Mouse (Mus musculus): ENCODE results near the gene Slc8a3.

Slc8a3 gene

GRCm38 (mm10) chr12:81235456-81236330, 97.3 kb downstream of the Slc8a3 start:
- DNase-seq = no peak

DNA sequence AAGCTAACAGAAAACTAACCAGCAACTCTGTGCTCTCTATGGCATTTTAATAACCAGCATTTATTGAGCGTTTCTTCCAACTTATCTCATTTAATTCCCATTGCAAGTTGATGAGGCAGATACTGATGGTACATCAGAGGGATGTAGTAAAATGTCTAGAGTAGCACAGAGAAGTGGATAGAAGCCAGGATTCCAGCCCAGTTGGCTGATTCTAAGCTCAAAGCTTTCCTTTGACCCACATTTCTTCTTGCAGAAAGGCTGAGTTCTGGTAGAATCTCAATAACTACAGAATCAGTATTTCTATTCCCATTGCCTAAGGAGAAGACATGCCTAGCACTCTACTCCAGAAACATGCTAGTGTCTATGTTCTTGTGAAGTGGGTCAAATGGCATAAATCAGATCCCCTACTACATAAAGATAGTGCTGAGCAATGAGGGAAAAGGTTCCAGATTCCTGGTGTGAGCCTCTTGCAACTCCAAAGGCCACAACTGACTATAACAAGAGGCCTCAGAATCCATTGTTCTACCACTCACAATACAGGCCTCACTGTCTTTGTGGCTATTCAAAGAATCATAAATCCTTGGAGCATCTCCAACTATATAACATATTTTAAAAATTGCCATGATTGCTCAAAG, 99.1 kb downstream of the Slc8a3 start:
- DNase-seq = no peak

DNA sequence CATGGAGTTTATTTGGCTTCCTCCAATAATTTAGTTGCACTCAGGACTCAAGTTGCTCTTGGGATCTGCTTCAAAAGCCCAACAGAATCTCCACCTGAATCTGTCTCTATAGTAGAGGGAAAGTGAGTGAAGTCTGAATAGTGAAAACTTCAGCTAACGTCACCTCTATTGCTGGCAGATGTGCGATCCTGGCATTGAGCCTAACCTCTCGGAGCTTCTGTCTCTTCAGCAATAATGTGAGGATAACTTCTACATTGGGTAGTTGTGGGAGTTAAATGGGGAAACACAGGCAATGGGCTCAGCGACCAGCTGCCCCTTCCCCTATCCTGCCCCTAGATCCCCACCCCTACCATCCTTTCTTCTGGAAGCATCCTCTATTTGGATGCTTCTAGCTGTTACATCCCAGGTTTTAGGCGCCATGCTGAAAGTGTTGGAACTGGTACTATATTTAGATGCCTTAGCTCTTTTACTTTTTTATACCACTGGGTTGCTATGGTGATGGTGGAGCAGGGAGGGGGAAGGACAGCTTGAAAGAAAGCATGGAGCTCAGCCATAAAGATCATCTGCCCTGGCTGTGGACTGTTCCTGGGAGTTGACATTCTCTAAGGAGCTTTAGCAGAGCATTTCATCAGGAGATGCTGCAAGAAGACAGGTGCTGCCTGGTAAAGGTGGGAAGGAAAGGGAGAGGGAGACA, 105.1 kb downstream of the Slc8a3 start:
- DNase-seq = no peak

DNA sequence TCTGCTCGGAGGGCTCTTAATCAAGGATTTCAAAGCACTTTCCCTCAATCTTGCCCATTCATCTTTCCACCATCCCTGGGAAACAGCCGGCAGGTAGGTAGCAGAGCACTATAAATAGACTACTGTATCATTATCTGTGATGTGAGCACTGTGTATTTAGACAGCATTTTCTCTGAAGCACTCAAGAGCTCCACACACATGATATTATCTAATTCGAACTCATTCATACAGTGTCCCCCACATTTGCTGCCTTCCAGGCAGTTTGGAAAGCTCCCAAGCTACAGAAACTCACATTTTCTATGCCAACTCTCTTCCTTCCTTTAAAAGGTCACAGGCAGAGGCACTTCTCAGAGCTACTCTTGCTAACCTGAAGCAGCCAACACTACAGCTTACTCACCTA, 106.4 kb downstream of the Slc8a3 start:
- DNase-seq = no peak

DNA sequence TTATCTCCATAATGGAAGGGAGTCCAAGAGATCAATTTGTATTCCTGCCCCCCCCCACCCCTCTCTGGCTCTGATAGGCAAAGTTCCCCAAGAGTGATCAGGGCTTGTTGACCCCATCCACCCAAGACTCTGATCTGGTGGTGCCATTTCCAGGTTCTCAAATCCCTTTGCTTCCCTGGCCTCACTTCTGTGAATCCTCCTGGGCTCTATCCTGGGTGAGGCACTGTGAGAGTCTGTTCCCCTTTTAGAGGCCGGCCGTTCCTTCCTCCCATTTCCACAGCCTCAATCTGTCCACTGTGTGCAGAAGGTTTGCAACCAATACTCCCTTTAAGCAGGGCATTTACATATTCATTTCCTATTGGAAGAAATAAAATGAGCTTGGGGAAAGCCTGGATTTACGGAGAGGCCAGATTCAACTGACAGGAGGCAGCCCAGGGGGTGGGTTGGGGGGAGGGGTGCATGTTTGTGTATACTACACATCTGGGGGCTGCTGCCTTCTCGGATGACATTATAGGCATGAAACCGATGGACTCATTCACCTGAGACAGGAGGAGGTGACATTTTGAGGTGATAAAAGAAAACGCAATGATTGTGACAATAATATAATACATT, 106.9 kb downstream of the Slc8a3 start:
- DNase-seq = no peak

- no peak for DNase-seq
Observed at GRCm38 (mm10) chr12:81224843-81225242, 108.1 kb downstream of the Slc8a3 start.

GRCm38 (mm10) chr12:81223276-81223675, 109.7 kb downstream of the Slc8a3 start:
- no peak for DNase-seq

DNA sequence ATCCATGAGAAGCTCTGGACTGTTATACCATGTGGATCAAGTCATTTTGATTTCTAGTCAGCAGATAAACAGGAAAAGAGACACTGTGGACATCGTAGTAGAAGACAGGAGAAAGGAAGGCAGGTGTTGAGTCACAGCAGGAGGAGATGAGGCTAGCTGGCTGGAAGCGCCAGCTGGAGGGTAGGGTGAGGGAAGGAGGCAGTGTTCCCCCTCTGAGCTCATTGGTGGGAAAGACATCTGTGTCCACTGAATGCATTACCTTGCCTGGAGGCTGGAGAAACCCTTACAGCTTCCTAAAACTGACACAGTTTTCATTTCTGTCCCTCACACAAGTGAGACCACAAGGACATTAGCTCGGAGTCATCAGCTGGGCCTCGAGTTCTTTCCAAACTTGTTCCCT, 113.6 kb downstream of the Slc8a3 start:
- no peak for DNase-seq

GRCm38 (mm10) chr12:81208559-81208958, 124.4 kb downstream of the Slc8a3 start:
- no peak for DNase-seq

DNA sequence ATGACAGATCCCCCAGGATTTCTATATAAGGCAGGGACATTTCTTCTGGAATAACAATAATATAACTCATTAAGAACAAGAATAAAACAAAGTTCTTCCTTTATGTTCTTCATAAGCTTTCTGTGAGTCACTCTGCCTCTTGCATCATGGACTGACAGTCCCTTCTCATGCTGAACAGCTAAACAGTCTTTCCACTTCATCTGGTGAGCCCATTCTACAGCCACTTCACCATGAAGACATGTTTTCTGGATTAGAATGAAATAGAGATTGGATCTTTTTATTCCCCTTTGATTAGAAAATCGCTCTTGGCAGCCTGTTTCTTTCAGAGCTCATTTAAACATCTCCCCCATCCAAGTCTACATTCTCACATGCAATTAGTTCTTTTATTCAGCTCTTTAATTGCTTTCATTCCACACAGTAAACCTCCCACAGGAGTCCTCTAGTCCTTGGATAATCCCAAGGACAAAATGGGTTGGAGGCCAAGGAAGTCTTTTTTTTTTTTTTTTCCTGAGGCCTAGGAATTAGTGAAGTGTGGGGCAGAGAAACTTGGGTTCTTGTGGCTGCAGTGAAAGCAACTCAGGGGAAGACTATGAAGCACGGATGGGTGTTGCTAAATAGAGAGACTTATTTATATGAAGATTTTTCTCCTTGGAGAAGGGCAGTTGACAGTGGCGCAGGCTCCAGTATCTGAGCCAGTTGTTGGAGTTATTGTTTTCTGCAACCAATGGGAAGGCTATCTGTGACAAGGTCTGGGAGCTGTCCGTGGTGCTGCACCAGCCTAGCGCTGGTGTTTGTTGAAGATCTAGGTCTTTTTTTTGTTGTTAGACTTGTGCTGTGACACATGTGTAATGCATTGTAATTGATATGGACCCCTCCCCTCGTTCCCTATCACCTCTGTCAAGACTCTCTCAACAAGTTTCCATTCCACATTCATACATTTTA, 127.1 kb downstream of the Slc8a3 start:
- DNase-seq = peak; percentile 8 to 70

DNA sequence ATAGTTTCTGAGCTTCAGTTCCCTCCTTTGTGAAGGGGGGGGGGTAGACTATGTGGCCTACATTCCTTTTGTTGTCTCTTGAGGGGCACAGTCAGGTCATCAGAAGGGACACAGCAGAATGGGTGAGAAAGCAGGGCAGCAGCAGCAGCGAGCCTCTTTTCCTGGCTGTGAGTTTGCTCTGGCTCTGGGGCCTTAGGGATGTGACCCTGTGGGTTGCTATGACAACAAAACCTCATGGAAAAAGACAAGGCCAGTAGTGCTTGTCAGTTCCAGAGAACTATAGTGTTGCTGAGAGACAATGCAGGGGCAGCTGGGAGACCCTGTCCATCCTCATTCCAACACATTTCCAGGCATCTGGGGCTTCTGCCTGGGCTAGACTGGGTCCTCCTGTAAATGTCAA, 129.8 kb downstream of the Slc8a3 start:
- no peak for DNase-seq

DNA sequence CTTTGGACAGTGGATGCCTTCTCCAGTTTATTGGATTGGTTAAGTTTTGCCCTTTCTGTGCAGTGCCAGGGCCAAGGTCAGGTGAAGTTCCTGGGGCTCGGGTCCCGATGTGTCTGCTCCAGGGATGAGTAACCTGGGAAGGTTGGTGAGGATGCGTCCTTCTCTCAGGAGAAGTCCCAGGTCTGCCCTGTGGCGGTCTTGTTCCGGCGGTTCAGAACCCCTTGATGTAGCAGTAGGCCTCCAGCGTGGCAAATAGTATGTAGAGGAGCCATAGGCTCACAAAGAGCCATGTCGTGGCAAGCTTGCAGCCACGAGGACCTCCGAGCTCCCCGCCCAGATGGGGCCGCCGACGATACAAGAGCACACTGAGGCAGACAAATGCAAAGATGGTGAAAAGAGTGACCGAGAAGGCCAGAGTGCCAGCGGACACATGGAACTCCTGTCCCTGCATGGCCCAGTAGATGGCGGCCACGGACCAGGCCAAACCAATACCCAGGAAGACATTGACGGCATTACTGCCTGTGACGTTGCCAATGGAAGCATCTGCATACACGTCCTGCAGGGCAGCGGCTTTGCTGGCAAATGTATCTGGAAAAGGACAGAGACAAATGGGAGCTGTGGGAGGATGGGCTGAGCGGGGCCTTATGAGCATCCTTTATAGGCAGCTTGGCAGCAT, 133.6 kb downstream of the Slc8a3 start:
- peak; percentile 22 to 77 for DNase-seq

GRCm38 (mm10) chr12:81197468-81198075, 135.4 kb downstream of the Slc8a3 start:
- DNase-seq = no peak

- DNase-seq = no peak
Observed at GRCm38 (mm10) chr12:81193968-81194367, 139.0 kb downstream of the Slc8a3 start.

- no peak for DNase-seq
Observed at GRCm38 (mm10) chr12:81189636-81190035, 143.3 kb downstream of the Slc8a3 start.

GRCm38 (mm10) chr12:81188996-81189395, 144.0 kb downstream of the Slc8a3 start:
- no peak for DNase-seq

GRCm38 (mm10) chr12:81188423-81188822, 144.6 kb downstream of the Slc8a3 start:
- DNase-seq = no peak

DNA sequence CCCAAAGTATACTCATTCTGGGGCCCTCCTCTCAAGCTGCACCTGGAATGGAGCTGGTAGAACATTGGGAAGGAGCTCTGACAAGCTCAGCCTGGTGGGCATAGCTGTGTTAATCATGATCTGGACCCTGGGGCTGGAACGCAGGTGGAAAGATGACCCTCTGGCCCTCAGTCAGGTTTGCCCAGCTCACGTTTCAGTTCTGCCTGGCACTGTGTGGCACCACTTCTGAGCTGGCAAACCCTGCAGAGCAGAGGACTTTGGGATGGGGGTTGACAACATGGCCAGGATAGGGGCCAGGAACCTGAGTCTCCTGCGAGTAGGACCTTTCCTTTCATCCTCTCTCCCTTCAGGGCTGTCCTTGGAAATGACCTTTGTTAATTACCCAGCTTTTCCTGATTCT, 146.3 kb downstream of the Slc8a3 start:
- no peak for DNase-seq

GRCm38 (mm10) chr12:81186081-81186480, 146.9 kb downstream of the Slc8a3 start:
- no peak for DNase-seq

GRCm38 (mm10) chr12:81184967-81185366, 148.0 kb downstream of the Slc8a3 start:
- no peak for DNase-seq

GRCm38 (mm10) chr12:81182073-81182472, 150.9 kb downstream of the Slc8a3 start:
- peak; percentile 24 to 66 for DNase-seq
